Mouse (Mus musculus) lung, adult 2 months (tissue): ENCODE data around the gene Cdkn1b. TPM values are rescaled to one million over a fixed set of nuclear protein-coding genes. Genes with fewer than 3 reads are reported as not detected.

Experiments used
- DNase-seq: peaks from one replicate; pipeline ENCODE4 v3.0.0; 2022
- H3K4me1 ChIP-seq: fragments of 200-500 bp; 2 replicates; pipeline ENCODE4 v1.6.1; 2011; ENCODE audit warnings: low read length; ENCODE audit not compliant: control insufficient read depth, insufficient read depth
- H3K4me3 ChIP-seq: fragments of 200-500 bp; replicated peaks from 2 replicates; pipeline ENCODE3; 2011; ENCODE audit warnings: low read depth, mild to moderate bottlenecking, control low read depth, low read length; ENCODE audit errors: extremely low read depth
- CTCF ChIP-seq: fragments of 200-500 bp; IDR thresholded peaks from 2 replicates; pipeline ENCODE4 v1.5.1; 2011; ENCODE audit warnings: mild to moderate bottlenecking, low read length, control low read depth; ENCODE audit not compliant: insufficient read depth
- POLR2A ChIP-seq: fragments of 200-500 bp; IDR thresholded peaks from 2 replicates; pipeline ENCODE4 v1.6.1; 2011; ENCODE audit warnings: low read depth, mild to moderate bottlenecking, control low read depth, low read length, borderline replicate concordance; ENCODE audit errors: extremely low read depth
- WGBS: fragments of 180-500 bp; shearing (Covaris S2); methylation state at CpG from one replicate; pipeline ENCODE4 v1.1.7; 2018; 5-methylcytosine and 5-hydroxymethylcytosine counted together
- polyA plus RNA-seq: library from polyadenylated mRNA; depleted of rRNA; stranded (reverse); fragments of >200 nt; gene quantifications from 2 replicates; pipeline ENCODE4 v1.2.3, GENCODE M21; 2012

Cdkn1b gene
- polyA plus RNA-seq, 1 experiment: 26.9 TPM

GRCm38 (mm10) chr6:134927595-134928095 lies 7.4 kb downstream of the Cdkn1b start:
- TF ChIP-seq POLR2A: no peak
- no peak for TF ChIP-seq CTCF
- Histone ChIP-seq H3K4me3 (peak overlapping the region; percentile 85), H3K4me1 (no peaks in the 10 kb centered on the region)
- WGBS: 2% methylated on average over 13 of the region's 13 CpGs
- no peak for DNase-seq

- under 1% methylated on average over 63 of the region's 63 CpGs for WGBS
- TF ChIP-seq POLR2A (peak; percentile 90; the same call in 1 of the 2 replicates), CTCF (no peak)
- DNase-seq: peak; percentile 81
- 0 out of 2 replicates have a peak, but pooled peaks cover 2% of the 10 kb centered on the region for H3K4me1 ChIP-seq
- peak overlapping the region; percentile 85 for H3K4me3 ChIP-seq
These were observed 8.1 kb downstream of the Cdkn1b start for GRCm38 (mm10) chr6:134928096-134928888.

DNA sequence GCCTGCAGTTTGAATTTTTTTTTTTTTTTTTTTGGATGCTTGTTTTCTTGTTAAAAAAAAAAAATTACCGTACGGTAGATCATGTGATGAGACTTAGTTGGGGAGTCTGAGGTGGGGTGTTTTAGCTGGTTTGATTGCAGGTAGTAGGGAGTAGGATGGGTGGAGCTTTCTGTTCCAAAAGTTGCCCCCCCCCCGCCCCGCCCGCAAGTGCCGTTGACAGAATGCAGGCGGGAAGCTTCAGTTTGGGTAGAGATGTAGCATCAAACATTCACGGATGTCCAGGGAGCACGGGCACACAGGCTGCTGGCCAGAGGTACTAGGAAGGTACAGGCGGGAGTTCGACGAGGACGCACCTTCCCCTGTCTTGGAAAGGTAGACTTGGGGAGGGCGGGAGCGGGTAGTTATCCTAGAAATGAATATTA lies 8.7 kb downstream of the Cdkn1b start:
- Histone ChIP-seq H3K4me1 (0 out of 2 replicates have a peak, but pooled peaks cover 2% of the 10 kb centered on the region), H3K4me3 (peak overlapping the region; percentile 49)
- WGBS: 2% methylated on average over 15 of the region's 15 CpGs
- DNase-seq: peak; percentile 50
- TF ChIP-seq CTCF (no peak), POLR2A (no peak)

DNA sequence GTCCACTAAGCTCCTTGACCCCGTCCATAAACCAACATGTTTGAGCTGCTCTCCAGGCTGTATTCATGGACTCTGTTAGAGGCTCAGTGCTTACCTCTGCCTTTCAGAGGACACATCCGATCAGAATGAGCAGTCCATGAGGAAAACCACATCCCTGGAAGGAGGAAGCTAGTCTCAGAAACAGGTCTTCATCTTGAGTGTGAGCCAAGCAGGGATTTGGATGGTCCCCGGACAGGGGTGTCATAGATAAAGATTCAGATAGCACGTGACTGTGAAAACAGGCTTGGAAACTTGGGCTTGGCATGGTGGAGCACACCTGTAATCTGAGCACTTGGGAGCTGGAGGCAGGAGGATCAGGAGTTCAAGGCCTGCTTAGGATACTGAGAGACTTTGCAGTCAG lies 9.7 kb downstream of the Cdkn1b start:
- DNase-seq: no peak
- no peak for TF ChIP-seq CTCF
- Histone ChIP-seq H3K4me1 (0 out of 2 replicates have a peak, but pooled peaks cover 2% of the 10 kb centered on the region), H3K4me3 (no peak overlapping the region)
- 32% methylated on average over 4 of the region's 4 CpGs for WGBS

GRCm38 (mm10) chr6:134930383-134930782 lies 10.2 kb downstream of the Cdkn1b start:
- TF ChIP-seq POLR2A: no peak
- TF ChIP-seq CTCF: no peak
- DNase-seq: no peak
- Histone ChIP-seq H3K4me3 (no peak overlapping the region), H3K4me1 (0 out of 2 replicates have a peak, but pooled peaks cover 2% of the 10 kb centered on the region)
- whole genome bisulfite sequencing: 71% methylated on average over 7 of the region's 7 CpGs

DNA sequence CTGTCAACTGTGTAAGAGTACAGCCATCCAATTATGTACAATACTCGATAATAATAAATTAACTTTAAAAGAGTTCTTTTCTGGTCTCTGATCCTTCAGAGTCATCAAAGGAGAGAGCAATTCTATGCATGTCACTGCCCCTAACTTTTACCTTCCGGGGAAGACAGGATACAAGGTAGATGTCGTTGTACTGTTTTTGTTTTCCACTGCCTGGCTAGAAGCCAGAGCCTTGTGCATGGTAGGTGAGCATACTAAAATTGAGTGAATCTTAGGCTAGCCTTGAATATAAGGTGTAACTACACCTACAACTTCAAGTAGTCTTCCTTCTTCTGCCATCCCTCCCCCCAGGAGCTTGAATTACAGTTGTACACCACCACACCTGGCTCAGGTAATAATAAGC lies 10.9 kb downstream of the Cdkn1b start:
- TF ChIP-seq POLR2A (no peak), CTCF (no peak)
- Histone ChIP-seq H3K4me3 (no peak overlapping the region), H3K4me1 (0 out of 2 replicates have a peak, but pooled peaks cover 2% of the 10 kb centered on the region)
- WGBS: 66% methylated on average over 3 of the region's 3 CpGs
- DNase-seq: no peak

- DNase-seq: no peak
- TF ChIP-seq POLR2A: no peak
- TF ChIP-seq CTCF: no peak
- 0 out of 2 replicates have a peak, but pooled peaks cover 2% of the 10 kb centered on the region for H3K4me1 ChIP-seq
- 21% methylated on average over 12 of the region's 12 CpGs for WGBS
- no peak overlapping the region for H3K4me3 ChIP-seq
These were observed 12.4 kb downstream of the Cdkn1b start for GRCm38 (mm10) chr6:134932486-134933206.

DNA sequence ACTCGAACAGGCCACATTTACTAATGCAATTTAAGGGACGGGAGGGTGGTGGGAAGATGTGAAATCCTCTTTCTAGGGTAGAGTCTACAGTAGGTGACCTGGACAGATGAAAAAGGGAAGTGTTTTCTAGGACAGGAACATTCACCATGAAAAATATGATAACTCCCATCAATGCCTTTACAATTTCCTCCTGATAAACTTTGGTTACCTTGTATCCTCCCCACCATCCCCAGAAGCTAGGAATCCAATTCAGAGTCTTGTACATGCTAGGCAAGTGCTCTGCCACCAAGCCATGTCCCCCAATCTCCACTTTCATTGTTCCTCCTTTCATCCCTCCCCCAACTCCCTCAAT lies 13.0 kb downstream of the Cdkn1b start:
- WGBS: 50% methylated on average over 2 of the region's 2 CpGs
- H3K4me1 ChIP-seq: 0 out of 2 replicates have a peak, but pooled peaks cover 2% of the 10 kb centered on the region
- DNase-seq: no peak
- TF ChIP-seq POLR2A (no peak), CTCF (no peak)
- no peak overlapping the region for H3K4me3 ChIP-seq

GRCm38 (mm10) chr6:134934305-134934704 lies 14.1 kb downstream of the Cdkn1b start:
- WGBS: 90% methylated on average over 5 of the region's 5 CpGs
- DNase-seq: no peak
- Histone ChIP-seq H3K4me1 (0 out of 2 replicates have a peak, but pooled peaks cover 2% of the 10 kb centered on the region), H3K4me3 (no peak overlapping the region)
- TF ChIP-seq POLR2A (no peak), CTCF (no peak)
